Mouse (Mus musculus) kidney, postnatal 4 days (tissue): ENCODE measurements around the gene Rnf149.
A peak's percentile ranks its signal among the peaks of the same experiment; 100 is the strongest.

Source experiments
- DNase-seq, 2 experiments: peaks; one replicate each; pipeline ENCODE4 v3.0.0; 2021; ENCODE audit warnings: mixed read lengths in 2 of 2

The Rnf149 gene

GRCm38 (mm10) chr1:39526371-39527167, 50.6 kb downstream of the Rnf149 start:
- DNase-seq = no peak

- DNase-seq = no peak
These were observed 51.4 kb downstream of the Rnf149 start for GRCm38 (mm10) chr1:39525763-39526162.

- peak in 1 of 2 experiments; percentile 34 for DNase-seq
These were observed 54.7 kb downstream of the Rnf149 start for GRCm38 (mm10) chr1:39522519-39522918.

GRCm38 (mm10) chr1:39521326-39521725, 55.9 kb downstream of the Rnf149 start:
- no peak for DNase-seq

GRCm38 (mm10) chr1:39515303-39515991, 61.8 kb downstream of the Rnf149 start:
- no peak for DNase-seq

GRCm38 (mm10) chr1:39512183-39512582, 65.0 kb downstream of the Rnf149 start:
- no peak for DNase-seq

GRCm38 (mm10) chr1:39511775-39512174, 65.4 kb downstream of the Rnf149 start:
- no peak for DNase-seq

- DNase-seq = no peak
These were observed 71.6 kb downstream of the Rnf149 start for GRCm38 (mm10) chr1:39505600-39505999.

- peak in 1 of 2 experiments; percentile 43 for DNase-seq
These were observed 72.9 kb downstream of the Rnf149 start for GRCm38 (mm10) chr1:39504261-39504660.

GRCm38 (mm10) chr1:39502817-39503633, 74.2 kb downstream of the Rnf149 start:
- DNase-seq = no peak
